Mouse (Mus musculus) brain, embryonic 14.5 days (tissue): Measurements from ENCODE around the gene Sept3.
A peak's percentile ranks its signal among the peaks of the same experiment; 100 is the strongest.

ENCODE experiments used
- CTCF ChIP-seq: fragments of 200-500 bp; IDR thresholded peaks from 2 replicates; pipeline ENCODE4 v1.5.1; 2012; ENCODE audit warnings: inconsistent platforms, mild to moderate bottlenecking, moderate library complexity, borderline replicate concordance; ENCODE audit not compliant: insufficient read depth, insufficient read length; ENCODE audit errors: extremely low read depth
- POLR2A ChIP-seq: fragments of 200-500 bp; IDR thresholded peaks from 2 replicates; pipeline ENCODE4 v1.6.1; 2012; ENCODE audit warnings: mild to moderate bottlenecking, inconsistent platforms, borderline replicate concordance; ENCODE audit not compliant: poor library complexity, insufficient read depth, insufficient read length, severe bottlenecking; ENCODE audit errors: extremely low read depth

GRCm38 (mm10) chr15:82338593-82339112 lies 64.0 kb downstream of the Sept3 start, which contains the start of the genes Naga, Pheta2 and Smdt1:
- no peak for TF ChIP-seq CTCF
- TF ChIP-seq POLR2A = peak; percentile 23; the same call in 1 of the 2 replicates
